Mouse (Mus musculus): ENCODE measurements at regions not wholly inside any gene's neighbourhood (a gene's known extent, or its start where the extent isn't known, plus 50 kb on each side); places are given as distances from the start of the nearest gene placed in this dataset.

DNA sequence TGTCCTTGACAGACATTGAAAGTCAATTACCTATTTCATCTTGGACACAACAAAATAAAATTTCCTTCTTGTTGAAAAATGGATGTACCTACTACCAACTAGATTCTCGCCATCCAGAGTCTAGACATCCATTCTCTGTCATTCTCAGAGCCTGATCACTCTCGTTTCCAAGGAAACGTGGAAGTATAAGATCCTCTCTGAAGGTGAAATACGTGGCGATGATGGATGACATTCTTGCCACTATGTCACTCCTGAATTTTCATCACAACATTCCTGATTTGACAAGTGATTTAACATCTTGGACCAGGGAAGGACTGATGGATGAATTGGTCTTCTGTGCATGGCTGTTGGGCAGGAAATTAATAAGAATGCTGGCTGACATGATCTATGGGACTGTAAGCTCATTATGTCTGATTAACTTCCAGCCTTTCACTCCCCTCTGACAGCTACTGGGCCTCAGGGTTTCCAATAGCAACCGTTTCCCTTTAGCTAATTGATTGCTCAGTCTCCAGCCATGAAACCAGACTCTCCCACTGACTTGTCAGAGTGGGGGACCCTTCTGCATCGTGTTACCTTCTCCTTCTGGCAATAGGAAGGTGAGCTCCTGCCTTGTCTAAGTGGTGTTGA is 140.7 kb upstream of the Gm12728 start:
- 41% methylated on average over 7 of the region's 7 CpGs for WGBS
- ATAC-seq, result no peak; the same call in 1 of the 2 replicates

DNA sequence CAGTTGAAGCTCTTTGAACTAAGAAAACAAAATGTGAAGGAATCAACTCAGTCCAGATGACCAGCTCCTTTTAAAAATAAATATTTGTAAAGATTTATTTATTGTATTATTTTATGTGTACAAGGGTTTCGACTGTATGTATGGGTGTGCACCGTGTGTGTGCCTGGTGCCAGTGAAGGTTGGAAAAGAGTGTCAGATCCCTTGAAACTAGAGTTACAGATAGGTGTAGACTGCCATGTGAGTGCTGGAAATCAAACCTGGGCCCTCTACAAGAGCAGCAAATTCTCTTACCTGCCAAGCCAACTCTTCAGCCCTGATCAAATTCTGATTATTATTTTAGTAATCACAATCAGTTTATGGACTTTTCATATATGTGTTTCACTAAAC is 140.2 kb upstream of the Gm12728 start:
- no peaks in the 10 kb centered on the region for H3K36me3 ChIP-seq (ENCODE audit: poor library complexity, severe bottlenecking)
- ATAC-seq, result no peak
- WGBS, result 93% methylated on average over 2 of the region's 2 CpGs
- no peak overlapping the region for H3K4me2 ChIP-seq
- no peaks in the 10 kb centered on the region for H3K9me3 ChIP-seq (replicated peaks)
- H3K4me3 ChIP-seq, result no peak overlapping the region
- H3K27ac ChIP-seq, result no peak overlapping the region
- no peak overlapping the region for H3K9ac ChIP-seq
- H3K27me3 ChIP-seq, result no peaks in the 10 kb centered on the region
- H3K4me1 ChIP-seq, result peaks cover 5% of the 10 kb centered on the region; the same call in 1 of the 2 replicates

More for the DNA sequence above, 140.7 kb upstream of the Gm12728 start:
- Histone ChIP-seq H3K4me3 (no peak overlapping the region), H3K27me3 (no peaks in the 10 kb centered on the region), H3K36me3 (ENCODE audit: poor library complexity, severe bottlenecking) (no peaks in the 10 kb centered on the region), H3K9me3 (replicated peaks) (no peaks in the 10 kb centered on the region), H3K4me1 (peaks cover 5% of the 10 kb centered on the region; the same call in 1 of the 2 replicates), H3K9ac (no peak overlapping the region), H3K4me2 (no peak overlapping the region), H3K27ac (no peak overlapping the region)

DNA sequence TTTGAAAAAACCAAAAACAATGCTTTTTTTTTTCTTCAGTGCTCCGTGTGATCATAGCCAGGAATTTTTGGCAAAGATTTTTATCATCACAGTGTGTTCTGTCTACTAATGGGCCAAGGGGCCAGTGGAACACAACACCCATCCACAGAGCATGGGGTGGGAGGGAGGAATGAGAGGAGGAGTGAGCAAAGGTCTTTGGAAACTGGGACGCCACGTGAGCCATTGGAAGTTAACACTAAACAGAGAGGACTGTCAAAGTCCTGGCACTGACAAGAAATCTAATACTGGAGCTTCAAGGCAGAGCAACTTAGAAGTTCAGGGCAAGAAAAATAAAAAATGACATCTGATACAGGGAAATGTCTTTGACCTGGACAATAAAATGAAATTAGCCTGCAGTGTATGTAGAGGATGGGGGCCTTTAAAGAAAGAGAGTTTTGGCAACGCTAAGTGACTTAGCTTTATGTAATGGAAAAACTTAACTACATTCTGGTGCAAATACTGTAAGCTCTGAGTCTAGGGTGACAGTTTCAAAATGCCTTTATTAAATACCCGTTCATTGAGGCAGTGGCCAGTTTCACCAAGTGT is 133.5 kb upstream of the Gm12728 start:
- no peak overlapping the region for H3K4me2 ChIP-seq
- 79% methylated on average over 5 of the region's 5 CpGs for WGBS
- no peaks in the 10 kb centered on the region for H3K36me3 ChIP-seq (ENCODE audit: poor library complexity, severe bottlenecking)
- H3K4me3 ChIP-seq, result no peak overlapping the region
- no peak overlapping the region for H3K27ac ChIP-seq
- no peak overlapping the region for H3K9ac ChIP-seq
- ATAC-seq, result no peak
- H3K9me3 ChIP-seq (replicated peaks), result no peaks in the 10 kb centered on the region
- no peaks in the 10 kb centered on the region for H3K4me1 ChIP-seq
- H3K27me3 ChIP-seq, result no peaks in the 10 kb centered on the region

DNA sequence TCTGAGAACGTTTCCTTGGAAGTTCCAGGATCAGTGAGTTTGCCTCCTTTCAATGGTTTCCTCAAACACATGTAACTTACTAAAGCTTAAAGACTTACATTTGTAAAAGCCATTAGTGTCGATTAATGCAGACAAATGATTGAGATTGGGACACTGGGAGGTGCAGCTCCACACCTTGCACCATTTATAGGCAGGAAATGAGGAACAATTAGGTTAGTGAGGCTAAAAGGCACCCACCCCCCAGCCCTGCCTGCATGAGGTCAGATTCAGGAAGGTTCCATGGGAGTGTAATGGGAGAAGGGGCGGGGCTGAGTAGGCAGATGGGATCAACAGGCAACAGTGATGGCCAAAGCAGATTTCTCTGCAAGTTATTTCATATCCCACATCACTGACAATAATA is 131.1 kb upstream of the Gm12728 start:
- Histone ChIP-seq H3K27me3 (no peaks in the 10 kb centered on the region), H3K9me3 (replicated peaks) (no peaks in the 10 kb centered on the region), H3K4me2 (no peak overlapping the region), H3K4me3 (no peak overlapping the region), H3K36me3 (ENCODE audit: poor library complexity, severe bottlenecking) (no peaks in the 10 kb centered on the region), H3K4me1 (no peaks in the 10 kb centered on the region), H3K9ac (no peak overlapping the region), H3K27ac (no peak overlapping the region)
- WGBS, result 75% methylated on average over 3 of the region's 3 CpGs
- no peak for ATAC-seq

DNA sequence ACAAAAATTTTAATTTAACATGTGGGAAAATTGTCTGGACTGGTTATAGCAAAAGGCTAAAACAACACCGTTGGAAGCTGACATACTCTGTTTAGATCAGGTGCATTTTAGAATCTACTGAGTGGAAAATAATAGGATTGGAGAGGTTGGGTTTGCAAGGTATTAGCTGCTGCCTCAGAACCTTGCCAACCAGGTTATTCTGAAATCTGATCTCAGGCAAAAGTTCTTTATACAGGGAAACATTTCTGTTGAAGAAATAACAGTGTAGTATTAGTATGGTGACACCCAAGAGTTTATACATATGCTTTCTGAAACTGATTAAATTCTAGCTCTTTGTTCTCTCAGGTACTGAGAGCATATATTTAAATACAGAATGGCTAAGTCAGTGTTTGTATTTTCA is 113.0 kb upstream of the Gm12728 start:
- Histone ChIP-seq H3K4me2 (no peak overlapping the region), H3K27ac (no peak overlapping the region), H3K36me3 (ENCODE audit: poor library complexity, severe bottlenecking) (no peaks in the 10 kb centered on the region), H3K9me3 (replicated peaks) (no peaks in the 10 kb centered on the region), H3K4me3 (no peak overlapping the region), H3K9ac (no peak overlapping the region), H3K27me3 (no peaks in the 10 kb centered on the region), H3K4me1 (no peaks in the 10 kb centered on the region)
- no peak for ATAC-seq
- 81% methylated on average over 1 of the region's 1 CpGs for WGBS

DNA sequence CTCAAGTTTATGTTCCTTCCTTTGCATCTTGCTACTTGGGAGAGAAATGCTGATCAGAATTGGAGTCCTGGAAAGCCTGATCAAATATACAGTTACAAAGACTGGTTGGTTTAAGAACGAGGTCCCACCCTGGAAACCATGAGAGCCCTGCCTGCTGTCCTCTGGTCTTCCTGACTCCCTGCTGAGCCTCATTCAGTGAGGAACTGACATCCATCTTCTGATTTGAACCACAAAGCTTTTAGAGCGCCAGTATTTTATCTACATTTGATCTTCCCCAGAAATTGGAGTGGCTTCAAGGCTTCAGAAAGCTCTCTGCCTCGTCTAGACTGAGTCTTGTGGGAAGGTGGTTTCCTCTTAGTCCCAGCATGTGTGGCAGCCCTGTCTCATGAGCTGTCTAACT is 99.0 kb upstream of the Gm12728 start:
- H3K4me3 ChIP-seq, result no peak overlapping the region
- no peaks in the 10 kb centered on the region for H3K9me3 ChIP-seq (replicated peaks)
- no peak overlapping the region for H3K27ac ChIP-seq
- no peaks in the 10 kb centered on the region for H3K4me1 ChIP-seq
- H3K36me3 ChIP-seq (ENCODE audit: poor library complexity, severe bottlenecking), result no peaks in the 10 kb centered on the region
- H3K4me2 ChIP-seq, result no peak overlapping the region
- 68% methylated on average over 3 of the region's 3 CpGs for WGBS
- no peaks in the 10 kb centered on the region for H3K27me3 ChIP-seq
- no peak for ATAC-seq
- no peak overlapping the region for H3K9ac ChIP-seq

DNA sequence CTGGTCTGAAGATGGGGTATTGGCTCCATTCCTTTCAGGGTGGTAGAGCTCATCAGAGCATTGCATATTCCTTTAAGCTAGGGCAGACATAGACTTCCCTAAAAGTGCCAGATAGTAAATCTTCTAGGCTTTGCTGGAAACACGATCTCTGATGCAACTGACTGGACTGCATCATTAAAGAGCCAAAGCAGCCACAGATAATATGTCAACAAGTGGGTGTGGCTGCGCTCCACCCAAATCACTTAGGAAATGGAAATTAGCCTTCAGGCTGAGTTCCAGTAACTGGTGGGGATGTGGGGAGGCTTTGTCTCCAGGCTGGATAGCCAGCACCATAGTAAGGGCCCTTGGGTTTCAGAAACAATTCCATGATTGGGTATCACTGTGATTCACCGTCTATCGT is 97.3 kb upstream of the Gm12728 start:
- ATAC-seq, result no peak
- Histone ChIP-seq H3K27ac (no peak overlapping the region), H3K4me2 (no peak overlapping the region), H3K9me3 (replicated peaks) (no peaks in the 10 kb centered on the region), H3K9ac (no peak overlapping the region), H3K36me3 (ENCODE audit: poor library complexity, severe bottlenecking) (no peaks in the 10 kb centered on the region), H3K4me1 (no peaks in the 10 kb centered on the region), H3K27me3 (no peaks in the 10 kb centered on the region), H3K4me3 (no peak overlapping the region)
- WGBS, result 84% methylated on average over 4 of the region's 4 CpGs

DNA sequence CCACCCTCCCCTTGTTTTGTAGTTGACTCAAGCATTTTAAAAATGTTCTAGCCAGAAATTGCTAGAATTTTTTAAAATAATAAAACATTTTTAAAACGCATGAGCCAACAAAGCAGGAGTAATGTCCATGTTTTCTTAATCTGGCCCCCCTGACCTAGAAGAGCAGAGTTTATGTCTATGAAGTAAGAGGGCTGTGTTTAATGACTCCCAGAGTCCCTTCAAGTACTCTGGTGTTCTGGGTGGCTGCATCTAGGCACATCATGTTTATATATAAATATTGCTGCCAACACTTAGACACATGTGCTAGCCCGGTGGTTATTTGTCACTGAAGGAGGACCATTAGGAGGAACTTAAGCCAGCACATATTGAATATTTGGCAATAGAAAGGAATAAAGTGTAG is 93.8 kb upstream of the Gm12728 start:
- no peaks in the 10 kb centered on the region for H3K9me3 ChIP-seq (replicated peaks)
- no peak overlapping the region for H3K4me3 ChIP-seq
- no peaks in the 10 kb centered on the region for H3K4me1 ChIP-seq
- ATAC-seq, result no peak
- no peak overlapping the region for H3K9ac ChIP-seq
- H3K27ac ChIP-seq, result no peak overlapping the region
- H3K36me3 ChIP-seq (ENCODE audit: poor library complexity, severe bottlenecking), result no peaks in the 10 kb centered on the region
- H3K27me3 ChIP-seq, result no peaks in the 10 kb centered on the region
- H3K4me2 ChIP-seq, result no peak overlapping the region
- 91% methylated on average over 2 of the region's 2 CpGs for WGBS

DNA sequence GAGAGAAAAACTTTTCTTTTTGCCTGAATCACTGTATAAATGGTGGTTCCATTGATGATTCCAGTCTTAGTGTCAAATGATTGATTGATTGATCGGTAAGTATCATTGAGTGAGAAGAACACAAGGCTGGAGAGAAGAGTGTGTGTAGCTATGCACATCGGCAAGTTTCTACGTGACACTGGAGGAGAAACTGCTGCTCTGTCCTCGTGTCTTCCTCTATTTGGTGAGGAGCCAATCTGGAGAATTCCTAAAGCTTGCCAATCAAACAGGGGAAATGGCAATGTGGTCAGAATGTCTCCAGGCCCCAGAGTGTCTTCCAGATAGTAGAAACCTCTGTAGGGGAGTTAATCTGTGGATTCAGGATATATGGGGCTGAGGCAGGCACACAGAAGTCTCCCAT is 92.5 kb upstream of the Gm12728 start:
- Histone ChIP-seq H3K9ac (no peak overlapping the region), H3K4me2 (no peak overlapping the region), H3K4me3 (no peak overlapping the region), H3K27ac (no peak overlapping the region), H3K4me1 (no peaks in the 10 kb centered on the region), H3K36me3 (ENCODE audit: poor library complexity, severe bottlenecking) (no peaks in the 10 kb centered on the region), H3K27me3 (no peaks in the 10 kb centered on the region), H3K9me3 (replicated peaks) (no peaks in the 10 kb centered on the region)
- WGBS, result 91% methylated on average over 4 of the region's 4 CpGs
- ATAC-seq, result no peak

DNA sequence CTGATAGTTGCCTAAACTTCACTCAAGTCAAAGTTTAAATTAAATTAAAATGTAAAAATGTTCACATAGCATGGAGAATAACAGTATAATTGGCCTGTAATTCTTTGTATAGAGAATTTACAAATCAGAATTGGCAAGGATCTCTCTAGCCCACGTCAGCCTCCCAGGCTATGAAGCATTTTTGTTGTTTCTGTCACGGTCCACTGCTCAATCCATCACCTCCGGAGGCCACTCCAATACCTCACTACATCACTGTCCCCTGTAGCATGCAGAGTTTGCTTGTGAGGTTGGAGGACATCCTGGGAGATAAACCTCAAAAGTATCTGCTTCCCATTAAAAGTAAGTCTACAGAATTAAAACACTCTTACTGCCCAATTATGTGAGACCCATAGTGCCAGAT is 87.6 kb upstream of the Gm12728 start:
- 63% methylated on average over 3 of the region's 3 CpGs for WGBS
- ATAC-seq, result no peak

DNA sequence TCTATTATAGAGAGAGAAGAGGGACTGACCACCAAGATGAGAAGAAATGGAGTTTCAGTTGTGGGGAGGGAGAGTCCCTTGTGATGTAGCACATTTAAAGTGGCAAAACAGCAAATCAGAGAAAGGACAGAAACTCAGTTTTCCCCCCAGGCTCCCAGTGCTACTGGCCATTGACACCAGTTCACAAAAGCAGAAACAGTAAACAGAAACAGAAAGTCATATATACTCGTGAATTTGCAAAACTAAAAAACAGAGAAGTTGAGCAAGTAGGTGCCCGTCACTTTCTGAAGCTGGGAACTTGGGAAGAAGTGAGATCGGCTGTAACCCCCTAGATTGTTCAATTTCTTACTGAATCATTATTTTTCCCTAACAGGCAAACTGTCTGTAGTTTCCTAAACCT is 86.3 kb upstream of the Gm12728 start:
- H3K4me2 ChIP-seq, result no peak overlapping the region
- no peaks in the 10 kb centered on the region for H3K4me1 ChIP-seq
- H3K4me3 ChIP-seq, result no peak overlapping the region
- H3K27me3 ChIP-seq, result no peaks in the 10 kb centered on the region
- H3K27ac ChIP-seq, result no peak overlapping the region
- ATAC-seq, result no peak
- no peaks in the 10 kb centered on the region for H3K9me3 ChIP-seq (replicated peaks)
- H3K9ac ChIP-seq, result no peak overlapping the region
- no peaks in the 10 kb centered on the region for H3K36me3 ChIP-seq (ENCODE audit: poor library complexity, severe bottlenecking)
- WGBS, result 90% methylated on average over 3 of the region's 3 CpGs

More for the DNA sequence above, 87.6 kb upstream of the Gm12728 start:
- Histone ChIP-seq H3K9me3 (replicated peaks) (no peaks in the 10 kb centered on the region), H3K9ac (no peak overlapping the region), H3K4me1 (no peaks in the 10 kb centered on the region), H3K4me2 (no peak overlapping the region), H3K27me3 (no peaks in the 10 kb centered on the region), H3K4me3 (no peak overlapping the region), H3K36me3 (ENCODE audit: poor library complexity, severe bottlenecking) (no peaks in the 10 kb centered on the region), H3K27ac (no peak overlapping the region)

DNA sequence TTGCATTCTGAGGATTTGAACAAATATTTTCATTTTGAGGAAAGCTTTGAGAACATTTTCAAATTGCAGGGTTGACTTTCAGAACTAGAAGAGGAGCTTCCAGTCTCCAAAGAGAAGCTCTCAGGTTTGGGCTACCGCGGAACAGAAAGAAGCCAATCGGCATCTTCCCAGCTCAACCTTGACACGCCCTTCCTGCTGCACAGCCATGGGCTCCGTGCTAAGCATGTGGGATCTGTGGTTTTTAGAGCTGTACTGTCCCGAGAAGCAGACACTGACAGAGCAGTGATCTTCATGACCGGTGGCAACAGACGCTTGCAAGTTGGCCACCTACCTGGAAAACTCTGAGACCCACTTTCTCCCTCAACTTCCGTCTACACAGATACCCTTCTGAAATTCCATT is 85.4 kb upstream of the Gm12728 start:
- 91% methylated on average over 9 of the region's 9 CpGs for WGBS

DNA sequence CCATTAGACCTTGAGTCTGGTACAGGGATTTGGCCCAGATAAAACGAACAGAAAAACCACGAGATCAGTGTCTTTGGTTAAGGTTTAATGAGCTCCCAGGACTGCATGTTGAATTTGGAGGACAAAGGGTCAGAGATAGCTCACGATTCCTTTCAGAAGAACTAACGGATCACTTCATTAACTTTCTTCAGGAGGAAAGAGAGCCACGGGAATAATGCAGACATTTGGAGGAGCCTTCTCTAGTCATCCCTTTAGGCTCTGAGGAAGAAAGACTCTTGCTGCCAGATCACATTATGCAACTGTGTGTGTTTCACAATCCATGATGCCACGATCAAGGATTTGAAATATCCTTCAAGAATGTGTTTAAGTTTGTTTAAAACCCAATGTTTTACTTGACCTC is 83.7 kb upstream of the Gm12728 start:
- no peaks in the 10 kb centered on the region for H3K4me1 ChIP-seq
- H3K4me3 ChIP-seq, result no peak overlapping the region
- no peaks in the 10 kb centered on the region for H3K9me3 ChIP-seq (replicated peaks)
- ATAC-seq, result no peak
- H3K9ac ChIP-seq, result no peak overlapping the region
- no peak overlapping the region for H3K27ac ChIP-seq
- H3K4me2 ChIP-seq, result no peak overlapping the region
- H3K36me3 ChIP-seq (ENCODE audit: poor library complexity, severe bottlenecking), result no peaks in the 10 kb centered on the region
- WGBS, result 22% methylated on average over 6 of the region's 6 CpGs
- no peaks in the 10 kb centered on the region for H3K27me3 ChIP-seq

More for the DNA sequence above, 85.4 kb upstream of the Gm12728 start:
- Histone ChIP-seq H3K27me3 (no peaks in the 10 kb centered on the region), H3K4me3 (no peak overlapping the region), H3K27ac (no peak overlapping the region), H3K36me3 (ENCODE audit: poor library complexity, severe bottlenecking) (no peaks in the 10 kb centered on the region), H3K9ac (no peak overlapping the region), H3K4me1 (no peaks in the 10 kb centered on the region), H3K9me3 (replicated peaks) (no peaks in the 10 kb centered on the region), H3K4me2 (no peak overlapping the region)
- no peak for ATAC-seq
